Mouse (Mus musculus): ENCODE measurements around the gene Icosl.

- TF ChIP-seq ZMIZ1 (IDR thresholded peaks at IDR 0.05; ENCODE audit: low read depth, low read length) = no peak
- no peak for TF ChIP-seq ZNF384 (IDR thresholded peaks at IDR 0.05; ENCODE audit: low read depth, low read length)
- TF ChIP-seq CTCF (IDR thresholded peaks at IDR 0.05 in 2 of 3, conservative IDR thresholded peaks at IDR 0.05 in 1 of 3; ENCODE audit: control insufficient read depth in 1 of 3, insufficient read depth in 1 of 3, low read depth in 2 of 3, low read length in 3 of 3, poor library complexity in 1 of 3, severe bottlenecking in 1 of 3) = no peak
- no peak for TF ChIP-seq GATA1 (IDR thresholded peaks at IDR 0.05; ENCODE audit: low read depth, low read length)
- no peak for TF ChIP-seq MEF2A (IDR thresholded peaks at IDR 0.05; ENCODE audit: extremely low read depth, insufficient replicate concordance, low read depth, low read length, poor library complexity, severe bottlenecking)
Measured at GRCm38 (mm10) chr10:78084073-78084472, 15.0 kb downstream of the Icosl start.

Measured in MEL (cell line).